Mouse (Mus musculus) midbrain, embryonic 12.5 days (tissue): ENCODE results near the gene Ttc8. TPM values are rescaled to one million over a fixed set of nuclear protein-coding genes. Genes with fewer than 3 reads are reported as not detected.
A peak's percentile ranks its signal among the peaks of the same experiment; 100 is the strongest.
"Not testable (repeated sequence)": the region's sequence is repeated elsewhere in the genome, so short reads cannot be mapped to it uniquely, and the experiment has no call there.

Experiments
- ATAC-seq: fragments of 200-750 bp; cut with Nextera tagmentation; 2 replicates; pipeline ENCODE4 v1.8.0; 2017; ENCODE audit warnings: low read depth, moderate TSS enrichment, moderate library complexity; ENCODE audit not compliant: low FRiP score
- H3K27ac ChIP-seq: fragments of 300-500 bp; sonication (generic); replicated peaks from 2 replicates; pipeline ENCODE4 v1.5.1; 2016; ENCODE audit warnings: mild to moderate bottlenecking
- H3K27me3 ChIP-seq: fragments of 300-500 bp; sonication (generic); 2 replicates; pipeline ENCODE4 v1.6.1; 2016; ENCODE audit warnings: mild to moderate bottlenecking
- H3K36me3 ChIP-seq: fragments of 300-500 bp; sonication (generic); 2 replicates; pipeline ENCODE4 v1.6.1; 2016
- H3K4me1 ChIP-seq: fragments of 300-500 bp; sonication (generic); 2 replicates; pipeline ENCODE4 v1.6.1; 2016
- H3K4me2 ChIP-seq: fragments of 300-500 bp; sonication (generic); replicated peaks from 2 replicates; pipeline ENCODE4 v1.6.1; 2016; ENCODE audit warnings: mild to moderate bottlenecking, moderate library complexity
- H3K4me3 ChIP-seq: fragments of 300-500 bp; sonication (generic); 2 replicates; pipeline ENCODE4 v1.5.1; 2016; ENCODE audit warnings: mild to moderate bottlenecking
- H3K9ac ChIP-seq: fragments of 300-500 bp; sonication (generic); replicated peaks from 2 replicates; pipeline ENCODE4 v1.6.1; 2016; ENCODE audit warnings: mild to moderate bottlenecking, moderate library complexity
- H3K9me3 ChIP-seq: fragments of 300-500 bp; sonication (generic); 2 replicates; pipeline ENCODE4 v1.6.1; 2016; ENCODE audit warnings: mild to moderate bottlenecking
- WGBS: fragments of 180-500 bp; shearing (Covaris S2); methylation state at CpG from one replicate; pipeline ENCODE4 v1.1.7; 2016; 5-methylcytosine and 5-hydroxymethylcytosine counted together
- polyA plus RNA-seq: library from polyadenylated mRNA; unstranded; fragments of >200 nt; fragmentation: Nextera tagmentation; extraction: Ambion mirVana; gene quantifications from 2 replicates; pipeline ENCODE4 v1.2.1, GENCODE M21; 2016

The Ttc8 gene
- polyA plus RNA-seq, 1 experiment from 2014 or later = 47.1 TPM

GRCm38 (mm10) chr12:98910096-98910495 is 10.3 kb upstream of the Ttc8 start:
- H3K4me2 ChIP-seq = no peak overlapping the region
- no peak overlapping the region for H3K27ac ChIP-seq
- H3K4me3 ChIP-seq = no peak overlapping the region
- H3K36me3 ChIP-seq = no peaks in the 10 kb centered on the region
- H3K9ac ChIP-seq = no peak overlapping the region
- 85% methylated on average over 9 of the region's 9 CpGs for WGBS
- no peaks in the 10 kb centered on the region for H3K27me3 ChIP-seq
- H3K9me3 ChIP-seq = no peaks in the 10 kb centered on the region
- no peaks in the 10 kb centered on the region for H3K4me1 ChIP-seq
- no peak for ATAC-seq

GRCm38 (mm10) chr12:98931174-98931573 is 10.8 kb downstream of the Ttc8 start:
- H3K4me3 ChIP-seq = no peak overlapping the region
- ATAC-seq = no peak
- H3K36me3 ChIP-seq = 0 out of 2 replicates have a peak, but pooled peaks cover 5% of the 10 kb centered on the region
- H3K9ac ChIP-seq = no peak overlapping the region
- H3K27me3 ChIP-seq = no peaks in the 10 kb centered on the region
- no peak overlapping the region for H3K27ac ChIP-seq
- 0 out of 2 replicates have a peak, but pooled peaks cover 4% of the 10 kb centered on the region for H3K4me1 ChIP-seq
- 0 out of 2 replicates have a peak, but pooled peaks cover 4% of the 10 kb centered on the region for H3K9me3 ChIP-seq
- 72% methylated on average over 4 of the region's 4 CpGs for WGBS
- no peak overlapping the region for H3K4me2 ChIP-seq

GRCm38 (mm10) chr12:98932441-98932840 is 12.1 kb downstream of the Ttc8 start:
- no peak for ATAC-seq
- no peak overlapping the region for H3K9ac ChIP-seq
- WGBS = 77% methylated on average over 4 of the region's 4 CpGs
- no peaks in the 10 kb centered on the region for H3K27me3 ChIP-seq
- no peak overlapping the region for H3K4me2 ChIP-seq
- 0 out of 2 replicates have a peak, but pooled peaks cover 4% of the 10 kb centered on the region for H3K9me3 ChIP-seq
- H3K4me1 ChIP-seq = 0 out of 2 replicates have a peak, but pooled peaks cover 4% of the 10 kb centered on the region
- 0 out of 2 replicates have a peak, but pooled peaks cover 5% of the 10 kb centered on the region for H3K36me3 ChIP-seq
- H3K4me3 ChIP-seq = no peak overlapping the region
- H3K27ac ChIP-seq = no peak overlapping the region

- H3K27ac ChIP-seq = no peak overlapping the region
- H3K9ac ChIP-seq = no peak overlapping the region
- ATAC-seq = no peak
- H3K4me2 ChIP-seq = no peak overlapping the region
- WGBS = 83% methylated on average over 1 of the region's 1 CpGs
- no peaks in the 10 kb centered on the region for H3K27me3 ChIP-seq
- H3K36me3 ChIP-seq = 0 out of 2 replicates have a peak, but pooled peaks cover 5% of the 10 kb centered on the region
- 0 out of 2 replicates have a peak, but pooled peaks cover 4% of the 10 kb centered on the region for H3K4me1 ChIP-seq
- 0 out of 2 replicates have a peak, but pooled peaks cover 4% of the 10 kb centered on the region for H3K9me3 ChIP-seq
- no peak overlapping the region for H3K4me3 ChIP-seq
These were observed 12.5 kb downstream of the Ttc8 start for GRCm38 (mm10) chr12:98932856-98933255.

- not testable (repeated sequence) for ATAC-seq, H3K4me3 ChIP-seq, H3K4me1 ChIP-seq, H3K9me3 ChIP-seq, H3K9ac ChIP-seq, H3K4me2 ChIP-seq, H3K27ac ChIP-seq, H3K27me3 ChIP-seq
- WGBS = 66% methylated on average over 5 of the region's 5 CpGs
- H3K36me3 ChIP-seq = peaks cover 14% of the 10 kb centered on the region; the same call in 1 of the 2 replicates
These were observed 30.9 kb downstream of the Ttc8 start for GRCm38 (mm10) chr12:98951295-98951694.

GRCm38 (mm10) chr12:98956951-98957350 is 36.6 kb downstream of the Ttc8 start:
- no peaks in the 10 kb centered on the region for H3K9me3 ChIP-seq
- peaks cover 2% of the 10 kb centered on the region; the same call in 1 of the 2 replicates for H3K4me1 ChIP-seq
- no peak overlapping the region for H3K4me3 ChIP-seq
- H3K36me3 ChIP-seq = peaks cover 13% of the 10 kb centered on the region; the same call in 1 of the 2 replicates
- no peak overlapping the region for H3K27ac ChIP-seq
- no peak overlapping the region for H3K4me2 ChIP-seq
- H3K9ac ChIP-seq = no peak overlapping the region
- WGBS = 91% methylated on average over 2 of the region's 2 CpGs
- no peaks in the 10 kb centered on the region for H3K27me3 ChIP-seq
- ATAC-seq = no peak

- H3K27ac ChIP-seq = no peak overlapping the region
- WGBS = 91% methylated on average over 11 of the region's 11 CpGs
- peaks cover 18% of the 10 kb centered on the region; the same call in 1 of the 2 replicates for H3K36me3 ChIP-seq
- H3K9me3 ChIP-seq = no peaks in the 10 kb centered on the region
- no peaks in the 10 kb centered on the region for H3K27me3 ChIP-seq
- peaks cover 2% of the 10 kb centered on the region; the same call in 1 of the 2 replicates for H3K4me1 ChIP-seq
- no peak overlapping the region for H3K4me2 ChIP-seq
- no peak overlapping the region for H3K4me3 ChIP-seq
- no peak overlapping the region for H3K9ac ChIP-seq
- ATAC-seq = no peak
These were observed 37.1 kb downstream of the Ttc8 start for GRCm38 (mm10) chr12:98957455-98957854.

- 83% methylated on average over 7 of the region's 7 CpGs for WGBS
- Histone ChIP-seq H3K9me3 (no peaks in the 10 kb centered on the region), H3K27me3 (no peaks in the 10 kb centered on the region), H3K27ac (no peak overlapping the region), H3K36me3 (peaks cover 22% of the 10 kb centered on the region; the same call in 1 of the 2 replicates), H3K4me3 (no peak overlapping the region), H3K9ac (no peak overlapping the region), H3K4me2 (no peak overlapping the region), H3K4me1 (peaks cover 11% of the 10 kb centered on the region; the same call in 1 of the 2 replicates)
- ATAC-seq = no peak
These were observed 40.6 kb downstream of the Ttc8 start for GRCm38 (mm10) chr12:98961008-98961407.

GRCm38 (mm10) chr12:98961415-98961814 is 41.0 kb downstream of the Ttc8 start:
- 87% methylated on average over 4 of the region's 4 CpGs for WGBS
- no peak overlapping the region for H3K4me2 ChIP-seq
- peaks cover 20% of the 10 kb centered on the region; the same call in 1 of the 2 replicates for H3K36me3 ChIP-seq
- ATAC-seq = no peak
- no peaks in the 10 kb centered on the region for H3K27me3 ChIP-seq
- no peaks in the 10 kb centered on the region for H3K9me3 ChIP-seq
- no peak overlapping the region for H3K4me3 ChIP-seq
- no peak overlapping the region for H3K9ac ChIP-seq
- peaks cover 11% of the 10 kb centered on the region; the same call in 1 of the 2 replicates for H3K4me1 ChIP-seq
- no peak overlapping the region for H3K27ac ChIP-seq

- H3K9me3 ChIP-seq = no peaks in the 10 kb centered on the region
- no peaks in the 10 kb centered on the region for H3K27me3 ChIP-seq
- no peak overlapping the region for H3K4me2 ChIP-seq
- H3K4me1 ChIP-seq = peaks cover 11% of the 10 kb centered on the region; the same call in 1 of the 2 replicates
- ATAC-seq = no peak
- no peak overlapping the region for H3K4me3 ChIP-seq
- 74% methylated on average over 4 of the region's 4 CpGs for WGBS
- H3K9ac ChIP-seq = no peak overlapping the region
- peaks cover 18% of the 10 kb centered on the region; the same call in 1 of the 2 replicates for H3K36me3 ChIP-seq
- no peak overlapping the region for H3K27ac ChIP-seq
These were observed 45.2 kb downstream of the Ttc8 start for GRCm38 (mm10) chr12:98965441-98966135.

- no peak overlapping the region for H3K4me2 ChIP-seq
- no peak overlapping the region for H3K27ac ChIP-seq
- H3K9me3 ChIP-seq = no peaks in the 10 kb centered on the region
- H3K9ac ChIP-seq = no peak overlapping the region
- H3K36me3 ChIP-seq = peaks cover 35% of the 10 kb centered on the region
- 92% methylated on average over 3 of the region's 3 CpGs for WGBS
- peaks cover 18% of the 10 kb centered on the region for H3K4me1 ChIP-seq
- no peaks in the 10 kb centered on the region for H3K27me3 ChIP-seq
- H3K4me3 ChIP-seq = no peak overlapping the region
- no peak for ATAC-seq
These were observed 51.9 kb downstream of the Ttc8 start for GRCm38 (mm10) chr12:98972291-98972690.

GRCm38 (mm10) chr12:98973461-98973860 is 53.1 kb downstream of the Ttc8 start:
- ATAC-seq = no peak
- no peak overlapping the region for H3K4me3 ChIP-seq
- WGBS = 86% methylated on average over 10 of the region's 10 CpGs
- peaks cover 46% of the 10 kb centered on the region for H3K36me3 ChIP-seq
- H3K27ac ChIP-seq = 0 out of 2 replicates have a peak overlapping the region, but pooled peaks have one; percentile 54
- H3K27me3 ChIP-seq = no peaks in the 10 kb centered on the region
- no peaks in the 10 kb centered on the region for H3K9me3 ChIP-seq
- H3K9ac ChIP-seq = no peak overlapping the region
- H3K4me1 ChIP-seq = peaks cover 18% of the 10 kb centered on the region
- H3K4me2 ChIP-seq = no peak overlapping the region
